Mouse (Mus musculus) midbrain, embryonic 15.5 days (tissue): ENCODE results near the gene Gda. TPM values are rescaled to one million over a fixed set of nuclear protein-coding genes. Genes with fewer than 3 reads are reported as not detected.

ENCODE experiments used
- ATAC-seq: fragments of 200-750 bp; cut with Nextera tagmentation; replicated peaks from 2 replicates; pipeline ENCODE4 v1.8.0; 2017; ENCODE audit warnings: moderate TSS enrichment
- H3K27ac ChIP-seq: fragments of 300-500 bp; sonication (generic); 2 replicates; pipeline ENCODE4 v1.5.1; 2015; ENCODE audit warnings: mild to moderate bottlenecking, inconsistent platforms
- H3K27me3 ChIP-seq: fragments of 300-500 bp; sonication (generic); replicated peaks from 2 replicates; pipeline ENCODE4 v1.6.1; 2015; ENCODE audit warnings: inconsistent platforms
- H3K36me3 ChIP-seq: fragments of 300-500 bp; sonication (generic); replicated peaks from 2 replicates; pipeline ENCODE4 v1.6.1; 2015; ENCODE audit warnings: inconsistent platforms
- H3K4me1 ChIP-seq: fragments of 300-500 bp; sonication (generic); 2 replicates; pipeline ENCODE4 v1.6.1; 2015; ENCODE audit warnings: inconsistent platforms
- H3K4me2 ChIP-seq: fragments of 300-500 bp; sonication (generic); 2 replicates; pipeline ENCODE4 v1.6.1; 2015; ENCODE audit warnings: inconsistent platforms, mild to moderate bottlenecking, moderate library complexity
- H3K4me3 ChIP-seq: fragments of 300-500 bp; sonication (generic); 2 replicates; pipeline ENCODE4 v1.5.1; 2015; ENCODE audit warnings: mild to moderate bottlenecking, inconsistent platforms
- H3K9ac ChIP-seq: fragments of 300-500 bp; sonication (generic); 2 replicates; pipeline ENCODE4 v1.6.1; 2015; ENCODE audit warnings: mild to moderate bottlenecking, inconsistent platforms
- H3K9me3 ChIP-seq: fragments of 300-500 bp; sonication (generic); 2 replicates; pipeline ENCODE4 v1.6.1; 2016; ENCODE audit warnings: inconsistent platforms
- WGBS: fragments of 180-500 bp; shearing (Covaris S2); methylation state at CpG from one replicate; pipeline ENCODE4 v1.1.7; 2015; ENCODE audit warnings: mixed read lengths; 5-methylcytosine and 5-hydroxymethylcytosine counted together
- polyA plus RNA-seq: library from polyadenylated mRNA; unstranded; fragments of >200 nt; fragmentation: Nextera tagmentation; extraction: Ambion mirVana; gene quantifications from 2 replicates; pipeline ENCODE4 v1.2.1, GENCODE M21; 2015

The Gda gene
- polyA plus RNA-seq, 1 experiment from 2014 or later = 0.77 TPM

DNA sequence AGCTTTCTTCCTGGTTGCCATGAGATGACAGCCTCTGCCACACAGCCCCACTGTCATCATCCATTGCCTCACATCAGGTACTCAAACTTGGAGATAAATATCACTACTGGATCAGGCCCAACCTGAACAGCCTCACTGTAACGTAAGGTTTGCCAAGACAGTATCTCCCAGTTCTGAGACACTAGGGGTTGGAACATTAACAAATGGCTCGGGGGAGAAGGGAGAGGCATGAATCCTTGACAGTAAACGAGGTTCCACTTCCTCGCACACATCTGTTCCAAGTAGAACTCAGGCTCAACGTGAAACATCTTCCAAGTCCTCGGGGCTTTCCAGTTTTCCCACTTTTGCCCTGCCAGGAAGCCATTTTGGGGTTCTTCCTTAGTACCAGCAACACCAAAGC lies 123.6 kb downstream of the Gda start:
- no peaks in the 10 kb centered on the region for H3K9me3 ChIP-seq
- 88% methylated on average over 6 of the region's 6 CpGs for WGBS
- ATAC-seq = no peak

DNA sequence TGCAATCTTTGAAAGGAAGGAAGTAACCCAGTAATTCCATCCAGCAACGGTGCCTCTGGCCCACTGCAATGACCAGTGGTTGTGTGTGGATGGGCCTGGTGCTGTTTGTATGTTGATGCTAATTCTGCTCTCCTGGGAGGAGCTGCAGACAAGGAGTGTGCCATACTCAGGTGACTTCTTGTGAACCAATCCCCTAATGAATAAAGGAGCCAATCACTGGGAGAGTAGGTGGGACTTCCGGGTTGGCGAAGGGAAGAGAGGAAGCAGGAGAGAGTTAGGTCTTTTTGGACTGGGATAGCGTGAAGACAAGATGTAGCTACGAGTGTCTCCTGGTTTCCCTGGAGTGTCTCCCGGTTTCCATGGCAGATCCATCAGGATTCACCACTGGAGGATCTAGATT lies 126.6 kb downstream of the Gda start:
- no peaks in the 10 kb centered on the region for H3K27me3 ChIP-seq
- no peak overlapping the region for H3K4me2 ChIP-seq
- no peak overlapping the region for H3K4me3 ChIP-seq
- WGBS = 91% methylated on average over 6 of the region's 6 CpGs
- ATAC-seq = no peak
- H3K9ac ChIP-seq = no peak overlapping the region
- H3K27ac ChIP-seq = no peak overlapping the region
- no peaks in the 10 kb centered on the region for H3K9me3 ChIP-seq
- H3K36me3 ChIP-seq = no peaks in the 10 kb centered on the region
- H3K4me1 ChIP-seq = no peaks in the 10 kb centered on the region

More for the DNA sequence above, 123.6 kb downstream of the Gda start:
- no peak overlapping the region for H3K4me2 ChIP-seq
- H3K4me3 ChIP-seq = no peak overlapping the region
- H3K36me3 ChIP-seq = no peaks in the 10 kb centered on the region
- no peaks in the 10 kb centered on the region for H3K27me3 ChIP-seq
- H3K9ac ChIP-seq = no peak overlapping the region
- no peaks in the 10 kb centered on the region for H3K4me1 ChIP-seq
- no peak overlapping the region for H3K27ac ChIP-seq

Other genes with a start within 250 kb of the Gda start
- gene Zfand5, start 201.2 kb downstream of the Gda start, polyA plus RNA-seq = 156 and 174 TPM in 2 replicates
- gene 1110059E24Rik, start 179.5 kb upstream of the Gda start, polyA plus RNA-seq = 60.7 and 61.4 TPM in 2 replicates
- 35.5 and 36.9 TPM in 2 replicates for gene Abhd17b, start 179.7 kb upstream of the Gda start, polyA plus RNA-seq